Comparison of ENCODE assay signal across 18 mouse cellular contexts in the genomic region with DNA sequence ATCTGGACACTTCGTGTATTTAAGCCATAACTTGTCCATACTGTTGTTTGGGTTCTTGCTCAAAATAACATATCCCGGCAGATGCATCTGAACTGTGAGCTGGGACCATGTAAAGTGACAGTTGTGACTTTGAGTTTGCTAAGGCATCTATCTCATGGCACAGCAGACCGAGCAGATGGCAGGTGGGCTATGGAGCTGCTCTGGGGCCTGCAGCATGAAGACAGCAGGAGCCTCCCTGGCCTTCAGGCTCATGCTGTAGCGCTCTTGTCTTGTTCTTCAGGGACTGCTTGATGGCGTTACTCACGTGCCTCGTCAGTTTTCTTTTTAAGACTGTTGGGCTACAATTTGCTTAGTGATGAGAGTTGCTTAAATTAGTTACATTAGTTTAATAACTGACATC.
"Had no signal": no experiment of that assay in that cellular context is flagged by ENCODE, and none has a peak within 500 bp of the region (broad histone marks: within the 10 kb centered on the region; RNA-seq: fewer than 3 reads in every experiment).

No protein-coding gene starts in this region.

- H3K4me3 ChIP-seq: limb, embryonic 10.5 days; limb, embryonic 13.5 days; liver, embryonic 12.5 days; liver, embryonic 15.5 days; lung, embryonic 15.5 days; megakaryocyte, embryonic 14.5 days; midbrain, embryonic 10.5 days; midbrain, embryonic 13.5 days had no signal

- H3K4me2 ChIP-seq: limb, embryonic 13.5 days; liver, embryonic 12.5 days; liver, embryonic 15.5 days; lung, embryonic 15.5 days; midbrain, embryonic 13.5 days had no signal

- H3K4me1 ChIP-seq: limb, embryonic 10.5 days; limb, embryonic 13.5 days; liver, embryonic 12.5 days; liver, embryonic 15.5 days; lung, embryonic 15.5 days; megakaryocyte, embryonic 14.5 days; midbrain, embryonic 10.5 days; midbrain, embryonic 13.5 days had no signal

- H3K9ac ChIP-seq: limb, embryonic 13.5 days; liver, embryonic 12.5 days; liver, embryonic 15.5 days; lung, embryonic 15.5 days; midbrain, embryonic 13.5 days had no signal

- H3K27ac ChIP-seq: limb, embryonic 10.5 days; limb, embryonic 13.5 days; liver, embryonic 12.5 days; liver, embryonic 15.5 days; lung, embryonic 15.5 days; midbrain, embryonic 10.5 days; midbrain, embryonic 13.5 days had no signal

- DNase-seq: kidney, adult 18-20 months; kidney, adult 9 months; kidney, postnatal 14 days; kidney, postnatal 4 days; liver; lung, adult 18-20 months; lung, postnatal 10 days; lung, postnatal 36 days; thymus, adult 18-20 months; thymus, postnatal 36 days had no signal

- H3K27me3 ChIP-seq: limb, embryonic 13.5 days; liver, embryonic 12.5 days; liver, embryonic 15.5 days; lung, embryonic 15.5 days; megakaryocyte, embryonic 14.5 days; midbrain, embryonic 13.5 days had no signal

- ATAC-seq: liver, embryonic 12.5 days; midbrain, embryonic 13.5 days had no signal

- H3K9me3 ChIP-seq: limb, embryonic 10.5 days; limb, embryonic 13.5 days; liver, embryonic 12.5 days; liver, embryonic 15.5 days; lung, embryonic 15.5 days; megakaryocyte, embryonic 14.5 days; midbrain, embryonic 10.5 days; midbrain, embryonic 13.5 days had no signal
